Mouse (Mus musculus): ENCODE measurements around the gene Cyp17a1.

Cyp17a1 gene

GRCm38 (mm10) chr19:46672766-46673418, at the start of gene Cyp17a1:
Gene Cyp17a1 (minus strand): TSS chr19:46673172.
- in situ Hi-C loops (cut with MboI; ENCODE audit: unreplicated experiment in 2 of 2): loop anchor here (5.0 to 25.0 kb wide), 4 partner anchors 194 to 814 kb away; no protein-coding TSS in a partner anchor

DNA sequence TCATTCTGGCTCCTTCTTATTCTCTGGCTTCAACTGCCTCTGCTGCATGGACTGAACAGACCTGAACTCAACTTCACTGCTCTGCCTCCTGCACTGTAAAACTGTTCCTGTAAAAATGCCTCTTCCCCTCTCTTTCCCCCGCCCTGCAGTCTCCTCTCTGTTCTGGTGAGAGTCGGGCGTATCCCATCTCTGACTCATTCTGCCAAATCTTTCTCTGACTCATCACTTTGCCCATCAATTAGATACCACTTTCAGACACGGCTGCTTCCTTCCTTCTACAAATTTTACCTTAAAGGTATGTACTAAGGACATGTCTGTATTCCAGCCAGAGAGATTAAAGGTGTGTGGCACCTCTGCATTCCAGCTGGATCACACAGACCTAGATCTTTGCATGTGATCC, 45.2 kb upstream of the Cyp17a1 start:
- in situ Hi-C loops (cut with MboI; ENCODE audit: unreplicated experiment in 2 of 2): no loop called here

- in situ Hi-C loops (cut with MboI; ENCODE audit: unreplicated experiment in 2 of 2): no loop called here
These were observed 42.0 kb upstream of the Cyp17a1 start for GRCm38 (mm10) chr19:46715016-46715415.

DNA sequence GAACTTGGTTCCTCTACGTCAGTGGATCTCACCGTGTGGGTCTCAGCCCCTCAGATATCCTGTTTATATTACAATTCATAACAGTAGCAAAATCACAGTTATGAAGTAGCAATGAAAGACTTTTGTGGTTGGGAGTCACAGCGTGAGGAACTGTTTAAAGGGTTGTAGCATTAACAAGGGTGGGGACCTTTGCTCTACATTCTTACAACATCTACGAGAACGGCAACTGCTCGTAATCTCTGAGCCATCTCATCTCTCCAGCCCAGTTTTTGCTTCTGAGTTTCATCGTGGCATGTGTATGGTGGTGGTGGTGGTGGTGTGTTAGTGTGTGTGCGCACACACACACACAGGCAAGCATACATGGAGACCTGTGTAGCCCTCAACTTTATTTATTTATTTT, 41.3 kb upstream of the Cyp17a1 start:
- in situ Hi-C loops (cut with MboI; ENCODE audit: unreplicated experiment in 2 of 2): no loop called here

- in situ Hi-C loops (cut with MboI; ENCODE audit: unreplicated experiment in 2 of 2): no loop called here
These were observed 37.6 kb upstream of the Cyp17a1 start for GRCm38 (mm10) chr19:46710614-46711013.

DNA sequence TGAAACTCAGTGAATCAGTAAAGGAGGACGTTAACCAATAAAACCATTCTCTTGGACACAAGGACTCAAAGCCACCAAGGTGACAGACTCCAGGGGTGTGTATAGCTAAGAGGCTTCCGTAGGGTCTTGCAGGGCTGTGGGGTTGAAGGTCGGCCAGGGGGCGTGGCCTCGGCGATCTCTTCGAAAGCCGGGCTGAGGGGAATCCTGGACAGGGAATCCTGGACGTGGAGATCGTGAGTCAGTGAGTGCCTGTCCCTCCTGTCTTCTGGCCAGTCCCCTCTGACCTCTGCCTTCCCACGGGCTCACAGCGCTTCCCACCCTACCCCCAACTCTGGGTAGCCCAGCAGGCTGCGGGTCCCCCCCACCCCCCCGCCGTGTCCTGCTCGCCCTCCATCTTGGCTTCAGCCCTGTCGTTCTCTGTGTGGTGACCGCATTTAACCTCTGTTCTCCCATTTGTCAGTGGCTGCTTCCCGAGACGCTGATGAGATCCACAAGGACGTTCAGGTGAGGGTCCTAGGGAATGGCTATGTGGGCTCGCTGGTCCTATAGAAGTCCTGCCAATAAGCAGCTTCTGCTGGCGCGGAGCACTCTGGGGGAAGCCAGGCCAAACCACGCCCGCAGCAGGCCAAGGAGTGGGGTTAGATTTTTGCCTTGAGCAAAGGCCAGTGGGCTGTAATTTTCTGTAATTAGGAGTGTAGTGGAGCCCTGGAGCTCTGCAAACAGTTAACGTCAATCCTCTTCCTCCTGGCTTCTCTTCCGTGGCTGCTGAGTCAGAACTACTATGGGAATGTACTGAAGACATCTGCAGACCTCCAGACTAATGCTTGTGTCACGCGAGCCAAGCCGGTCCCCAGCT, 34.6 kb upstream of the Cyp17a1 start, which contains the start of gene As3mt:
As3mt (plus strand) TSS at position 163 of the 856 bp plus-strand sequence.
- in situ Hi-C loops (cut with MboI; ENCODE audit: unreplicated experiment in 2 of 2): no loop called here

GRCm38 (mm10) chr19:46706540-46707295, 33.7 kb upstream of the Cyp17a1 start:
- in situ Hi-C loops (cut with MboI; ENCODE audit: unreplicated experiment in 2 of 2): no loop called here

DNA sequence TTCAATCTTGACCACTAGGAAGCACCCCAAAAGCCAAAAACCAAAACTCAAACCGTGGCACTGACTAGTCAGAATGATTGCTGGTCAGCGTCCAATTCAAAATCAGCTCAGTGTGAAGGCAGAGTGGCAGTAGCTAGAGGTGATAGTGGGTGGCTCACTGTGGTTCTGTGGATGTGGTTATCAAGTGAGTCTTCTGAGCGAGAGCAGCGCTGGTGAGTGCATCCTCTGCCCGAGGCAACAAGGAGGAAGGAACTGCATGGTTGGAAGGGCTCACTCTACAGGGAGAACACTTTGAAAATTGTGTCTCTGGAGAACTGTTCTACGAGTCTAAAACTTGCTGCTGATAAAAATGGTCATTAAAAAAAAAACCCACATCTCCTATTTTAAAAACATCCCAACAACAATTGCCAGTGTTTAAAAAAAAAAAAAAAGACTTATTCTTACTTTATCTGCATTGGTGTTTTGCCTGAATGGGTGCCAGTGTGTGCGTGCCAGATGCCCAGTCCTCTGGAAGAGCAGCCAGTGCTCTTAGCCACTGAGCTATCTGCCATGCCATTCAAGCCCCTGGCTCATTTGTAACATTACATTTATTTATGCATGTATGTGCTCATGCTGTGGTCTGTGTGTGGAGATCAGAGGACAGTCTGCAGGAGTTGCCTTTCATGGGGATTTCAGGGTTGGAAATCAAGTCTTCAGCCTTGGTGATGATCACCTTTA, 33.0 kb upstream of the Cyp17a1 start:
- in situ Hi-C loops (cut with MboI; ENCODE audit: unreplicated experiment in 2 of 2): no loop called here

- in situ Hi-C loops (cut with MboI; ENCODE audit: unreplicated experiment in 2 of 2): no loop called here
These were observed 28.2 kb upstream of the Cyp17a1 start for GRCm38 (mm10) chr19:46701156-46701555.

DNA sequence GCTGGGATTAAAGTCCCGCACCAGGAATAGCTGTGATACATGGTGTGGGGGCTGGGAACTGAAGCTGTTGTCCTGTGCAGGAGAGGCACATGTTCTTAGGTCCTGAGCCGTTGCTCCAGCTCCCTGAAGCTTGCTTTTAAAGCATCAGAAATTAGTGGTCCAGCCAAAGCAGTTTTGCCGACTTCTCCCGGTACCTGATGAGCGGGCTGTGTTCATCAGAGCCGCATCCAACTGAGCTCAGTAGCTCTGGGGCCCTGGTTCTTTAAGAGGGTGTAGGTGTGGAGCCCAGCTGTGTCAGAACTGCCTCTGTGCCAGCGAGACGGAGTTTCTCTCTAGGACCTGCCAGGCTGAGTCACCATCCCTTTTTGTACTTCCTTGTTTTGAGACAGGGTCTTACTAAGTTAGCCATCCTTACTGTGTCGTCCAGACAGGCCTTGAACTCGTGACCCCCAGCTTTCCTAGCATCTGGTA, 26.1 kb upstream of the Cyp17a1 start:
- in situ Hi-C loops (cut with MboI; ENCODE audit: unreplicated experiment in 2 of 2): no loop called here

DNA sequence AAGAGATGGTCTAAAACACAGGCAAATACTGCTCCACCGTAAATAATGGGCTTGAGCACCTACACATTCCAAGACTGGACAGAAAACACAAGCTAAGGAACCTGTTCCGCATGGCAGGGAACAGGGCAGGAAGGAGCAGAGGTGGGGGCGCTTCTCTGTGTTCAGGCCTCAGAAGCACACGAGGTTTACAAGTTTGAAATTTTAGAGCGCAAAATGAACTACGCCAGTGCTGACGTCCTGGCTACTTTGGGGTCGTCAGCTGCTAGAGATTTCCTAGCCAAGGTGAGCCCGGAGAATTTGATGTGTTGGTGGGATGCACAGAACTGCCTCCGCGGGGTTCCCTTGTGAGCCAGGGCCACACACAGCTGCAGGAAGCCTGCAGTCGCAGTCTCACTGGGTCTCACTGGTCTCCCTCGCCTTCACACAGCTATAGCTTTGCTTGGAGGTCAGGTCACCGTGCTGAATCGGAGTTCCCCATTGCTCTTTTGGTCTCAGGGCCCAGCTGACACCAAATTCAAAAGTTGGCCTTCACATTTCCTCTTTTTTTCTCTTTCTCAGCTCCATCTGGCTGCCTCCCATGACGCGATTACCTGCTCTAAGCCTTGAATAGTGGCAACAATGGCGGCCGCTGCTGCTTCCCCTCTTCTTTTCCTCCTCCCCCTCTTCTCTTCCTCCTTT, 25.0 kb upstream of the Cyp17a1 start:
- in situ Hi-C loops (cut with MboI; ENCODE audit: unreplicated experiment in 2 of 2): no loop called here

- in situ Hi-C loops (cut with MboI; ENCODE audit: unreplicated experiment in 2 of 2): no loop called here
These were observed 24.0 kb upstream of the Cyp17a1 start for GRCm38 (mm10) chr19:46696943-46697342.

DNA sequence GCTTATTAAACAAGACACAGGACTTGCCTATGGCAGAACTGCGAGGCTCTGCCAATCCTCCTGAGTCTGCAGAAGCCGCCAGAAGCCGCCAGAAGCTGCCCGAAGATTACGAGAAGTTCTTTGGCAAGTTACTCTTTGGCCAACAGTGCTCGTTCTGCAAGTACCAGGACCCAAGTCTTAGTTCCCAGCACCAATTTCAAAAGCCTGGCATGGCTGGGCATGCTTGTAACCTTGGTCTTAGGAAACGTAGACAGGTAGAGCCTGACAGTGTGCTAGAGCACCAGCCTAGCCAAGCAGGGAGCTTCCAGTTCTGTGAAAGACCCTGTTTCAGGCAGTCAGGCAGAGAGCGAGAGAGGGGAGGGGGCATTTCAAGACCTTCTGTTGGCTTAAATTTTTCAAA, 23.5 kb upstream of the Cyp17a1 start:
- in situ Hi-C loops (cut with MboI; ENCODE audit: unreplicated experiment in 2 of 2): no loop called here

GRCm38 (mm10) chr19:46693146-46693545, 20.2 kb upstream of the Cyp17a1 start:
- in situ Hi-C loops (cut with MboI; ENCODE audit: unreplicated experiment in 2 of 2): no loop called here

GRCm38 (mm10) chr19:46691078-46691477, 18.1 kb upstream of the Cyp17a1 start:
- in situ Hi-C loops (cut with MboI; ENCODE audit: unreplicated experiment in 2 of 2): no loop called here

- in situ Hi-C loops (cut with MboI; ENCODE audit: unreplicated experiment in 2 of 2): no loop called here
These were observed 17.4 kb upstream of the Cyp17a1 start for GRCm38 (mm10) chr19:46690387-46690786.

GRCm38 (mm10) chr19:46689460-46690372, 16.7 kb upstream of the Cyp17a1 start, which contains the start of gene Borcs7:
Gene Borcs7 (plus strand): TSS chr19:46689906.
- in situ Hi-C loops (cut with MboI; ENCODE audit: unreplicated experiment in 2 of 2): no loop called here

DNA sequence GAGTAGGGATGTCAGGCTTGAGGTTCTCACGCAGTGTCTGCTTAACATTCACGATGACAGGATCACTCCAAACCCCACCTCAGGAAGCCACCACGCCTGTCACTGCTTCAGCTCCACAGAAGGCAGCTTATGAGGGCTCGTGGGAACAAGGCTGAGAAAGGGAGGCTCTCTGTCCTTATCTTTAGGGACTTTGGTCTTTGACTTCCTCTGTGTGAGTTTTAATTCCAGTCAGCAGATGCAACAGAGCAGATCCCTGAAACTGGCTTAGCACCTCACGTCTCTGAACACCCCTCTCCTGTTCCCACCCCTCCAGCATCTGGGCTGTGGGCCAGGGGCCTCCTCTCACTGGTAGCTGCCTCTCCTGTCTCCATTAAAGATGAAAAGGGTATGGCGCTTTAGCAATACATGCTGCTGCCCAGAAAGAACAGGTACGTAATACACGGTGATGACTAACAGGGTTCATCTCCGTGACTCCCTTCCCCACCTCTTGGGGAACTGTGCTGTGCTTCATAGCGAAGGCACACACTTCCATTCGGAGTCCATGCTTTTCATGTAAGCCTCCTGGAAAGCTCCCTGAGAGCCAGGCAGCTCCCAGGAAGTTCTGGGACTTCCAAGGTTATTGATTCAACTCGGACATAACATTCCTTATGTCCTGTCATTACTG, 6.9 kb upstream of the Cyp17a1 start:
- in situ Hi-C loops (cut with MboI; ENCODE audit: unreplicated experiment in 2 of 2): loop anchor here in 1 of 2 experiments (5.0 to 10.0 kb wide), 2 partner anchors 62 to 315 kb away; no protein-coding TSS in a partner anchor

Measured in v-Abl transformed pro-B cells (cell line).